Mouse (Mus musculus) left cerebral cortex, adult 2 months (tissue): ENCODE data around the gene Lamc3. TPM values are rescaled to one million over a fixed set of nuclear protein-coding genes. Genes with fewer than 3 reads are reported as not detected.

Experiments
- DNase-seq, 2 experiments: peaks; one replicate each; pipeline ENCODE4 v3.0.0; 2021 to 2022; ENCODE audit warnings: low spot score in 2 of 2, mixed read lengths in 1 of 2; ENCODE audit errors: extremely low spot score in 1 of 2
- H3K27ac ChIP-seq: fragments of 200-600 bp; 2 replicates; pipeline ENCODE4 v1.8.1; 2022
- H3K4me3 ChIP-seq: fragments of 200-600 bp; 2 replicates; pipeline ENCODE4 v1.8.1; 2022
- CTCF ChIP-seq: fragments of 200-600 bp; IDR thresholded peaks from 2 replicates; pipeline ENCODE4 v1.8.1; 2022; ENCODE audit warnings: antibody characterized with exemption, mild to moderate bottlenecking, moderate library complexity
- intact Hi-C: fragments of 180-260 bp; cut with DNase I; formaldehyde crosslinking; loops from one replicate; pipeline ENCODE4 v1.15.1; 2025
- long read RNA-seq, 2 experiments: library from polyadenylated mRNA; stranded (forward); transcript quantifications; one replicate each; pipeline ENCODE4 v2.0.0; 2021; ENCODE audit warnings: borderline mapping rate in 2 of 2
- total RNA-seq, 2 experiments: library from RNA; stranded (reverse); gene quantifications; 2 replicates each; pipeline ENCODE4 v1.2.3; 2021

Gene Lamc3
- total RNA-seq, result 1 to 10 TPM; 6.9 to 8.8 TPM
- long read RNA-seq, experiment 1, full-length matches to known transcripts, result 8 of 15 reads
- long read RNA-seq, experiment 1, partial matches to known transcripts, result 4 of 15 reads
- long read RNA-seq, experiment 1, other reads (novel, unspliced or antisense), result 3 of 15 reads
- long read RNA-seq, experiment 2, full-length matches to known transcripts, result 9 of 16 reads
- long read RNA-seq, experiment 2, partial matches to known transcripts, result 5 of 16 reads
- long read RNA-seq, experiment 2, other reads (novel, unspliced or antisense), result 2 of 16 reads

GRCm38 (mm10) chr2:31887030-31887429, at the start of gene Lamc3:
Gene Lamc3 (plus strand): TSS chr2:31887291.
- intact Hi-C loops, result loop anchor here (5.0 kb wide), 1 partner anchor 205 kb away; no protein-coding TSS in a partner anchor
- H3K4me3 ChIP-seq, result peak within 1 kb of the TSS; percentile 27
- DNase-seq, result no peak
- peak; percentile 54 for TF ChIP-seq CTCF
- no peak within 1 kb of the TSS for H3K27ac ChIP-seq

GRCm38 (mm10) chr2:31838868-31839267, 48.2 kb upstream of the Lamc3 start:
- intact Hi-C loops, result no loop called here
- H3K27ac ChIP-seq, result no peak overlapping the region
- TF ChIP-seq CTCF, result no peak
- DNase-seq, result no peak
- no peak overlapping the region for H3K4me3 ChIP-seq

GRCm38 (mm10) chr2:31844729-31845136, 42.4 kb upstream of the Lamc3 start:
- Histone ChIP-seq H3K27ac (no peak overlapping the region), H3K4me3 (no peak overlapping the region)
- no peak for TF ChIP-seq CTCF
- DNase-seq, result no peak
- intact Hi-C loops, result no loop called here

DNA sequence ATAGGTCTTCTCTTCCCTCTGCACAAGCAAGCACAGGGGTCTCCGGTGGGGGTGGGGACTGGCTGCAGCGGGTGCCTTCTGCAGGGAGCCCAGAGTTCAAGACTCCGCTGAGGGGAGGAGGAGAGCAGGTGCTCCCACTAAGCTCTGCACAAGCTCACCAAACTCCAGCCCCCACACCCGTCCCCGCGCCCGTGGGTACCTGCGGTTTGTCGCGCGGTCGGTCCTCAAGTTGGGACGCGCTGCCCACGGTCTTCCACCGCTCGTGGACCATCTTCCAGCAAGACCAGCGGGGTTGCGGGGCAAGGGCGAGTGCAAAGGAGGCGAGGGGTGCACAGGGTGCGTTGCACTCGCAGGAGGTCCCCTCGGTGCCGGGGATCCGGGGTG, 41.6 kb upstream of the Lamc3 start:
- DNase-seq, result no peak
- intact Hi-C loops, result no loop called here
- Histone ChIP-seq H3K27ac (no peak overlapping the region), H3K4me3 (peak overlapping the region; percentile 58)
- no peak for TF ChIP-seq CTCF

DNA sequence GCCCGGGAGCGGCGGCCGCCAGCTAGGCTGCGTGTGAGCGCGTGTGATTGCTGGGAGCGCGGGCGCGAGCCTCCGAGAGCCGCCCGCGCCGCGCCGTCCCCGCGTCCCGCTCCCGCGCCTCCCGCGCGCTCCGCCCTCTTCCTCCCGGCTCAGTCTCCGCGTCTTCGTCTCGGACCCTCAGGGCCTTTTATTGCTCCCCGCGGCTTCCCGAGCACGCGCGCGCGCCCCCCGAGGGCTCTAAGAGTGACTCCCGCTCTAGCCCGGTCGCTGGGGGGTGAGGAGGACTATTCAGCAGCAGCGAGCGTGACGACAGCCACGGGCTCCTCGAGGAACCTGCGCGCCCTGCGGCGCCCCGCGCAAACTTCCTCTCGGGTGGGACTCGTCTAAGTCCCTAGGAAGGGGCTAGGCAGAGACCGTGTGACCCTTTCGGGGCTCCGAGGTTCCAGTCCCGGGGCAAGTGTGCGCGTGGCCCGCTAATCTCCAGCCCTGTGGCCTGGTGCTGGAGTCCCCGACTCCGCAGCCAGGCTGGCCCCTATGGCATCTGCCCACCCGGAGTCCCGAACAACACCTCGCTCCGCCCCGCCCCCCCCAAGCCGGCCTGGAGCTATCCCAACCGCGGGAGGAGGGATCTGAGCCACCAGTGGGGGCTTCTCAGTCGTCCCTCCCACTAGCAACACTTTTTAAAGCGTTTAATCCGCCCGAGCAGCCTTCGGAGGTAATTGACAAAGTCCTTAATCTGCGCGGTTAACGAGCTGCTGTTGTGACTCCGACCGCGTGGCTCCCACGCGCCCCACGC, 41.0 kb upstream of the Lamc3 start, which contains the start of gene Fibcd1:
Gene Fibcd1 (minus strand): TSS at position 110 of the 796 bp plus-strand sequence.
- peak in 1 of 2 experiments; percentile 38 for DNase-seq
- H3K4me3 ChIP-seq, result peak within 1 kb of the TSS; percentile 58
- intact Hi-C loops, result no loop called here
- TF ChIP-seq CTCF, result no peak
- H3K27ac ChIP-seq, result no peak within 1 kb of the TSS

- TF ChIP-seq CTCF, result no peak
- intact Hi-C loops, result no loop called here
- DNase-seq, result no peak
- peak overlapping the region; percentile 58; the same call in 1 of the 2 replicates for H3K4me3 ChIP-seq
- H3K27ac ChIP-seq, result no peak overlapping the region
These were observed 40.1 kb upstream of the Lamc3 start for GRCm38 (mm10) chr2:31846692-31847660.

DNA sequence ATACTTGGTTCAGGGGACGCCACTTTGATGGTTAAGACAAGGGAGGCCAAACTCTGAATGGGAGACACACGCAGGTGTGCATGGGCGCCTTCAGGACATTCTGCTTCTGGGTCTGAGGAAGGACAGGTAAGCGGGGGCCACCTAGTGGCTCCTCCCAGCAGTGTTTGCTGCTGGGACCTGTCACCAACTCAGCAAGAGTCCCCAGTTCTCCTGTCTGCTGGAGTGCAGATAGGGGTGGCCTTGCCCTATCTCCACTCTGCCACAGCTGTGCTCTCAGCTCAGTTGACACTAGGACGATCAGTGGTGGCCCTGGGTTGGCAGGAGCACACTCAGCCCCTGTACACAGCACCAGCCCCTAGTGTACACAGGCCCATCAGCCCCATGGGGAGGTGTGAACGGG, 39.2 kb upstream of the Lamc3 start:
- H3K4me3 ChIP-seq, result no peak overlapping the region
- DNase-seq, result no peak
- no peak overlapping the region for H3K27ac ChIP-seq
- TF ChIP-seq CTCF, result peak; percentile 53
- intact Hi-C loops, result no loop called here

GRCm38 (mm10) chr2:31850141-31850540, 37.0 kb upstream of the Lamc3 start:
- no peak for DNase-seq
- intact Hi-C loops, result no loop called here
- no peak for TF ChIP-seq CTCF
- Histone ChIP-seq H3K4me3 (no peak overlapping the region), H3K27ac (no peak overlapping the region)

GRCm38 (mm10) chr2:31855991-31856390, 31.1 kb upstream of the Lamc3 start:
- Histone ChIP-seq H3K27ac (no peak overlapping the region), H3K4me3 (no peak overlapping the region)
- DNase-seq, result no peak
- no peak for TF ChIP-seq CTCF
- intact Hi-C loops, result no loop called here

DNA sequence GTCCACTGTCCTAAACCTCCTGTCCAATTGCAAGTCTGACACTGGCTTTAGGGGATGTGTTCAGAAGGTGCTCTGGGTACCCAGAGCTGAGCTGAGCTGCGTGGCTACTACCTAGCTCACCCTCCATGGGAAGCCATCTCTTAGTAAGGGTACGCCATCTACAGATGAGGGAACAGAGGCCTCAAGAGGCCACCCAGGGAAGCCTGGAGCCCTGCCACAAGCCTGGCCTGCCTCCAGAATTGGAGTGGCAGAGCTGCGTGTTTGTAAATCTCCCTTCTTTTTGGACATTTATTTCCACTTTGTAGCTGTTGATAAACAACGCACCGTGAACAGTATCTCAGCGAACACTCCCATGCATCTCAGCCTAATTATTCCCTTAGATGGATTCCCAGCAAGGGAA, 29.9 kb upstream of the Lamc3 start:
- no peak for DNase-seq
- TF ChIP-seq CTCF, result no peak
- Histone ChIP-seq H3K4me3 (no peak overlapping the region), H3K27ac (no peak overlapping the region)
- intact Hi-C loops, result no loop called here

GRCm38 (mm10) chr2:31858500-31858899, 28.6 kb upstream of the Lamc3 start:
- no peak for TF ChIP-seq CTCF
- H3K4me3 ChIP-seq, result no peak overlapping the region
- no peak overlapping the region for H3K27ac ChIP-seq
- intact Hi-C loops, result no loop called here
- DNase-seq, result no peak
